Mouse (Mus musculus): ENCODE data around the gene Mpp2.

The Mpp2 gene

GRCm38 (mm10) chr11:102008954-102009637 lies 79.2 kb downstream of the Mpp2 start:
- DNase-seq (ENCODE audit: low read depth) = no peak

GRCm38 (mm10) chr11:102008372-102008771 lies 79.9 kb downstream of the Mpp2 start:
- DNase-seq (ENCODE audit: low read depth) = no peak

All from NIH3T3 (cell line).